Mouse (Mus musculus) CH12.LX (cell line): ENCODE data around the gene Nfe2l1.

Experiments used
- CTCF ChIP-seq, 2 experiments: IDR thresholded peaks in 1 of 2; conservative IDR thresholded peaks in 1 of 2; 2 replicates each; pipeline ENCODE4 v1.5.1; 2011 to 2012; ENCODE audit warnings: low read depth in 2 of 2, low read length in 2 of 2, improper control_type of control experiment in 1 of 2, inconsistent platforms in 1 of 2, mild to moderate bottlenecking in 1 of 2, moderate library complexity in 1 of 2
- MYC ChIP-seq: IDR thresholded peaks from 2 replicates; pipeline ENCODE4 v1.6.1; 2011; ENCODE audit warnings: low read depth, mild to moderate bottlenecking, improper control_type of control experiment, low read length
- NRF1 ChIP-seq: IDR thresholded peaks from 2 replicates; pipeline ENCODE4 v1.6.1; 2014; ENCODE audit warnings: low read depth, mild to moderate bottlenecking, inconsistent platforms, low read length, improper control_type of control experiment, moderate library complexity
- POLR2A ChIP-seq: IDR thresholded peaks from 2 replicates; pipeline ENCODE4 v1.6.1; 2011; ENCODE audit warnings: low read depth, mild to moderate bottlenecking, improper control_type of control experiment, low read length

DNA sequence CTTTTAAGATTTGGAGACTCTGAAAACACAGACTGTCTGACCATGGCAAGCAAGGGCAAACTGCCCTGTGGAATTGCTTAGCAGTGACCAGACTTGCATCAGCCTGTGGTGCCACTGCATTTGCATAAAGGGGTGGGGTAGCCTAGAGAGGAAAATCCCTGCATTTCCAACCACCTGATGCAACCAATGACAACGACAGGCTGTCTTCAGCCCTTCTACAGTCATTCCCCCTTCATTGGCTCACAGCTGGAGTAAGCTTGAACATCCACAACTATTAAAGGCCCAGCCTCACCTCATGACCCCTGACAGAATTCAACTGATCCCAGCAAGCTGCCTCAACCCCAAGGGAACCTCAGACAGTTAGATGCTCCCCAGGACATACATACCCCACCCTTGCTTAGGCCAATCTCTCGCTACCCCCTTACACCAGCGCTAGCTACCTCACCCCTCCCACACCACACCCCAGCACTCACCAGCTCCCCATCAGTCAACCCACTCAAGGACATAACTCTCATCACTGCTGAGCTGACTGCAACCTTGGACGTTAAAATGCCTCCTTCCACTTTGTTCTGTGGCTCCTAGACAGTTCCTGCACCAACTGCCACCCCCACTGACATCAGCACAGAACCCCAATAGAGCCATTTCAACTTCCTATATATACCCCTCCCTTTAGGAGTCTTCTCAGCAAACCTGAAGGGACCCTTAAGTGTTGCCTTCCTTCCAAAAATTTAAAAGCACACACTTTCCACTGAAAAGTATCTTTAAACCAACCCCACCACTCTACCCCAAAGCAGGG, 6.9 kb downstream of the Nfe2l1 start:
- TF ChIP-seq NRF1 (0 out of 2 replicates have a peak, but pooled peaks have one; percentile 25), POLR2A (peak; percentile 95), MYC (peak; percentile 89), CTCF (conservative IDR thresholded peaks at IDR 0.05 in 1 of 2, IDR thresholded peaks at IDR 0.05 in 1 of 2; ENCODE audit: low read depth in 2 of 2, low read length in 2 of 2) (no peak)
